Mouse (Mus musculus): ENCODE data around the gene Rab5b.
A peak's percentile ranks its signal among the peaks of the same experiment; 100 is the strongest.

Rab5b gene

GRCm38 (mm10) chr10:128699006-128699405 is 2.9 kb upstream of the Rab5b start:
- no peak for ATAC-seq (ENCODE audit: low TSS enrichment)

- no peak for ATAC-seq (ENCODE audit: low TSS enrichment)
Observed at GRCm38 (mm10) chr10:128697072-128697725, 1.1 kb upstream of the Rab5b start.

- no peak; the same call in 1 of the 2 replicates for ATAC-seq (ENCODE audit: low TSS enrichment)
Observed at GRCm38 (mm10) chr10:128695411-128695991, 563 bp downstream of the Rab5b start.

- no peak for ATAC-seq (ENCODE audit: low TSS enrichment)
Observed at GRCm38 (mm10) chr10:128674469-128675008, 21.5 kb downstream of the Rab5b start.

- peak; percentile 79 for ATAC-seq (ENCODE audit: low TSS enrichment)
Observed at GRCm38 (mm10) chr10:128673763-128674468, 22.1 kb downstream of the Rab5b start, which contains the start of gene Suox. Gene Suox, minus strand, starts transcription at chr10:128674073.

- no peak for ATAC-seq (ENCODE audit: low TSS enrichment)
Observed at GRCm38 (mm10) chr10:128671148-128671547, 24.9 kb downstream of the Rab5b start.

GRCm38 (mm10) chr10:128668790-128669672 is 27.0 kb downstream of the Rab5b start:
- ATAC-seq (ENCODE audit: low TSS enrichment): peak; percentile 42

- no peak for ATAC-seq (ENCODE audit: low TSS enrichment)
Observed at GRCm38 (mm10) chr10:128665806-128666205, 30.3 kb downstream of the Rab5b start.

- no peak for ATAC-seq (ENCODE audit: low TSS enrichment)
Observed at GRCm38 (mm10) chr10:128665307-128665706, 30.8 kb downstream of the Rab5b start.

GRCm38 (mm10) chr10:128664808-128665207 is 31.3 kb downstream of the Rab5b start:
- ATAC-seq (ENCODE audit: low TSS enrichment): no peak

- no peak for ATAC-seq (ENCODE audit: low TSS enrichment)
Observed at GRCm38 (mm10) chr10:128663441-128664220, 32.4 kb downstream of the Rab5b start.

- ATAC-seq (ENCODE audit: low TSS enrichment): no peak
Observed at GRCm38 (mm10) chr10:128662465-128662864, 33.6 kb downstream of the Rab5b start.

- ATAC-seq (ENCODE audit: low TSS enrichment): no peak
Observed at GRCm38 (mm10) chr10:128659490-128659889, 36.6 kb downstream of the Rab5b start.

GRCm38 (mm10) chr10:128657844-128658243 is 38.2 kb downstream of the Rab5b start:
- ATAC-seq (ENCODE audit: low TSS enrichment): no peak

- ATAC-seq (ENCODE audit: low TSS enrichment): no peak
Observed at GRCm38 (mm10) chr10:128656731-128657130, 39.3 kb downstream of the Rab5b start.

- ATAC-seq (ENCODE audit: low TSS enrichment): no peak
Observed at GRCm38 (mm10) chr10:128655254-128655653, 40.8 kb downstream of the Rab5b start.

- ATAC-seq (ENCODE audit: low TSS enrichment): no peak
Observed at GRCm38 (mm10) chr10:128653866-128654265, 42.2 kb downstream of the Rab5b start.

GRCm38 (mm10) chr10:128646139-128647089 is 49.6 kb downstream of the Rab5b start:
- ATAC-seq (ENCODE audit: low TSS enrichment): peak; percentile 64

Measured in frontal cortex, adult (tissue).